Mouse (Mus musculus) liver, embryonic 14.5 days (tissue): ENCODE measurements around the gene Slc34a3. TPM values are rescaled to one million over a fixed set of nuclear protein-coding genes. Genes with fewer than 3 reads are reported as not detected.

ENCODE experiments used
- ATAC-seq: fragments of 200-750 bp; cut with Nextera tagmentation; 2 replicates; pipeline ENCODE4 v1.8.0; 2017; ENCODE audit warnings: moderate number of reproducible peaks, mild to moderate bottlenecking, moderate library complexity; ENCODE audit not compliant: insufficient read depth
- DNase-seq, 3 experiments: peaks; one replicate each; pipeline ENCODE4 v3.0.0-alpha.2; 2012 to 2013; ENCODE audit warnings: low read depth in 3 of 3, low spot score in 3 of 3
- H3K27ac ChIP-seq: fragments of 300-500 bp; sonication (generic); 2 replicates; pipeline ENCODE4 v1.5.1; 2014; ENCODE audit warnings: moderate library complexity, mild to moderate bottlenecking, control low read depth, inconsistent platforms
- H3K27me3 ChIP-seq: fragments of 300-500 bp; sonication (generic); 2 replicates; pipeline ENCODE4 v1.6.1; 2014; ENCODE audit warnings: mild to moderate bottlenecking, low read length, moderate library complexity; ENCODE audit not compliant: control insufficient read depth, insufficient read depth
- H3K36me3 ChIP-seq: fragments of 300-500 bp; sonication (generic); replicated peaks from 2 replicates; pipeline ENCODE4 v1.6.1; 2014; ENCODE audit warnings: low read depth; ENCODE audit not compliant: control insufficient read depth, insufficient read depth
- H3K4me1 ChIP-seq, 2 experiments: fragments of 200-500 bp in 1 of 2; fragments of 300-500 bp in 1 of 2; sonication (generic) in 1 of 2; replicated peaks; 2 replicates each; pipeline ENCODE4 v1.6.1; 2012 to 2014; ENCODE audit warnings: antibody characterized with exemption in 1 of 2, inconsistent platforms in 1 of 2, low read length in 1 of 2; ENCODE audit not compliant: control insufficient read depth in 2 of 2, insufficient read depth in 2 of 2
- H3K4me2 ChIP-seq: fragments of 300-500 bp; sonication (generic); 2 replicates; pipeline ENCODE4 v1.6.1; 2014; ENCODE audit warnings: low read depth, mild to moderate bottlenecking, control low read depth, moderate library complexity
- H3K4me3 ChIP-seq, 2 experiments: fragments of 200-500 bp in 1 of 2; fragments of 300-500 bp in 1 of 2; sonication (generic) in 1 of 2; 2 replicates each; pipeline ENCODE4 v1.5.1; 2012 to 2014; ENCODE audit warnings: low read depth in 2 of 2, low read length in 2 of 2, mild to moderate bottlenecking in 2 of 2, control low read depth in 1 of 2, inconsistent platforms in 1 of 2, moderate library complexity in 1 of 2; ENCODE audit not compliant: insufficient read depth in 1 of 2
- H3K9ac ChIP-seq: fragments of 300-500 bp; sonication (generic); replicated peaks from 2 replicates; pipeline ENCODE4 v1.6.1; 2014; ENCODE audit warnings: mild to moderate bottlenecking, control low read depth, moderate library complexity
- H3K9me3 ChIP-seq: fragments of 300-500 bp; sonication (generic); 2 replicates; pipeline ENCODE4 v1.6.1; 2016; ENCODE audit warnings: low read length, mixed read lengths; ENCODE audit not compliant: control insufficient read depth
- CTCF ChIP-seq: IDR thresholded peaks from 2 replicates; pipeline ENCODE4 v1.5.1; 2016; ENCODE audit warnings: antibody characterized with exemption, low read depth, control low read depth
- EP300 ChIP-seq: IDR thresholded peaks from 2 replicates; pipeline ENCODE4 v1.6.1; 2016; ENCODE audit warnings: antibody characterized with exemption, low read depth
- WGBS: fragments of 180-500 bp; shearing (Covaris S2); extraction: QIAGEN DNeasy Blood & Tissue Kit; methylation state at CpG from one replicate; pipeline ENCODE4 v1.1.7; 2014; ENCODE audit not compliant: insufficient replicate concordance; 5-methylcytosine and 5-hydroxymethylcytosine counted together
- polyA plus RNA-seq, 2 experiments: library from polyadenylated mRNA; depleted of rRNA in 1 of 2; stranded (reverse) in 1 of 2; unstranded in 1 of 2; fragments of >200 nt; fragmentation: Nextera tagmentation in 1 of 2; extraction: Ambion mirVana in 1 of 2; gene quantifications; 2 replicates each; pipeline versions ENCODE4 v1.2.1 to v1.2.3; 2012 to 2014

Gene Slc34a3
- polyA plus RNA-seq, 2 experiments, result 0.01 TPM; not detected in 1

DNA sequence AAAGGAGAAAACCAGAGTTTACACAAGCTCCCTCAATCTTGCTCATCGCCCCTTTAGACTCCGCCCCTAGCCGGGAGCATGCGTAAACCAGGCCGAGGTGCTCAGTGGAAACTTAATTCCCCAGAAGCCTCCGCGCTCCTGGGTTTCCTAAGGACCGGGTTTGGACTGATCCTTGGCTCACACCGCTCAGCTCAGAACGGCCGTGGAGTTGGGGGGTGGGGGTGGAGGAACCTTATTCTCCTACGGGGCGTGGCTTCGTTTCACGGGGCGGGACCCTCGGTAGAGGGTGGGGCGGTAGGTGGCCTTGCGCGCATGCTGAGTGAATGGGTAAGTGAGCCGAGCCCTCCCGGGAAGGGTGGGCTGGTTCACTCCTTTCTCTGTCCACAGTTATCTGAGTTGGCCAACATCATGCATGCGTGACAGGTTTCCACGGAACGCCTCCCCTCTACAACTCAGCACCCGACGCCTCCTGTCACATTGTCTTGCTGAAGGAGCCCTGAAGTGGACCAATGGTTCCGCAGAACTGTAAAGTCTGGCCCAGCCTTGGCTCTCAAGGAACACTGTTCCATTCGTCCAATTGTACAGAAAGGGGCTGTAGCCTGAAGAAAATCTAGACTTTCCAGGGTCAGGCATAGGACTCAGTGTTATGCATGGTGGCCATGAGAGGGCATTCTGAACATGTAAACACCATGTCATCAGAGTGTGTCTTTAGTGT lies 6.7 kb upstream of the Slc34a3 start:
- H3K36me3 ChIP-seq, result no peaks in the 10 kb centered on the region
- H3K4me1 ChIP-seq, result peaks cover 4 to 17% of the 10 kb centered on the region in 2 experiments
- H3K9me3 ChIP-seq, result no peaks in the 10 kb centered on the region
- TF ChIP-seq EP300, result no peak
- no peak for TF ChIP-seq CTCF
- H3K27me3 ChIP-seq, result peaks cover 22% of the 10 kb centered on the region
- no peak overlapping the region for H3K27ac ChIP-seq
- ATAC-seq (peak; percentile 76), DNase-seq (peak; percentile 45 to 52 (median 47))
- peak overlapping the region; percentile 75 for H3K4me2 ChIP-seq
- WGBS, result 2% methylated on average over 29 of the region's 29 CpGs
- peak overlapping the region; percentile 32 for H3K9ac ChIP-seq
- H3K4me3 ChIP-seq, result peak overlapping the region; percentile 49 to 57

DNA sequence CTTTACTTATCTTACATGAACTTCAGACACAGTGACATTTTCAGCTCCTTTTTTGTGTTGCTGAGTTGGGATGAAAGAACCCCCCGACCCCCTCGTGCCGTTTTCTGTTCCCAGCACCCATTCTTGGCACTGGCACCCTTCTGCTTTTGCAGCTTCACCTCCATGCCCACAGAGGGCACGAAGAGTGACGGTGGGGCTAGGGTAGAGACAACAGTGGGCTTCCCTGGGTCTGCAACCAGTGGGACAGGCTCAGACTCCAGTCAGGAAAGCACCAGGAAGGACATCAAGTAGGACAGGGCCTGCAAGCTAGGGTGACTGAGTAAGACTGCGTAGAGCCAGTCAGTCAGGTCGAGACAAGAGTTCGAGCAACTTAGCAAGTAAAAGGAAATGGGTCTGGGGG lies 6.1 kb upstream of the Slc34a3 start:
- no peaks in the 10 kb centered on the region for H3K9me3 ChIP-seq
- TF ChIP-seq CTCF (no peak), EP300 (no peak)
- no peaks in the 10 kb centered on the region for H3K36me3 ChIP-seq
- H3K9ac ChIP-seq, result no peak overlapping the region
- peaks cover 4 to 17% of the 10 kb centered on the region in 2 experiments for H3K4me1 ChIP-seq
- ATAC-seq (no peak), DNase-seq (no peak)
- H3K4me2 ChIP-seq, result peak overlapping the region; percentile 75
- H3K4me3 ChIP-seq, result peak overlapping the region; percentile 49 to 57
- no peak overlapping the region for H3K27ac ChIP-seq
- peaks cover 22% of the 10 kb centered on the region for H3K27me3 ChIP-seq
- WGBS, result 48% methylated on average over 8 of the region's 8 CpGs

- H3K27me3 ChIP-seq, result peaks cover 22% of the 10 kb centered on the region
- H3K27ac ChIP-seq, result no peak overlapping the region
- peaks cover 4 to 17% of the 10 kb centered on the region in 2 experiments for H3K4me1 ChIP-seq
- no peak overlapping the region for H3K9ac ChIP-seq
- TF ChIP-seq CTCF (no peak), EP300 (no peak)
- no peak overlapping the region for H3K4me2 ChIP-seq
- DNase-seq (no peak), ATAC-seq (no peak)
- no peak overlapping the region for H3K4me3 ChIP-seq
- no peaks in the 10 kb centered on the region for H3K9me3 ChIP-seq
- no peaks in the 10 kb centered on the region for H3K36me3 ChIP-seq
- 72% methylated on average over 3 of the region's 3 CpGs for WGBS
These were observed 5.6 kb upstream of the Slc34a3 start for GRCm38 (mm10) chr2:25239766-25240165.

DNA sequence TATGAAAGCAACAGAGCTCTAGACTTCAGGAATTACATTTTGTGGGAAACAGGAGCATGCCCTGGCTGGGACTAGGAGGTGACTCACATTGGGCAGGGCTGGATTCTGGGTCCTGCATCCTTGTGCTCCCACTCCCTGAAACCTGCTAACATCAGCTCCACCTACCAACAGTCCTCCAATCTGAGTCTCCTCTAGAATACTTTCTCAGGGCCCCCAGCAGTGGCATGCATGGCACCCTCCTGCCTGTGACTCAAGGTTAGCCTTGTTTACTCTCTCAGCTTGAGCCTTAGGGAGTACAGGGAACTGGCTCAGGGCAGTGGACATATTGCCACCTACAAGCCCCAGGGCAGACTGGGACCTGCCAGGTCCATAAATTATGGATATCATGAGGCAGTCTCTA lies 3.9 kb upstream of the Slc34a3 start:
- Histone ChIP-seq H3K9me3 (no peaks in the 10 kb centered on the region), H3K4me1 (peaks cover 4 to 17% of the 10 kb centered on the region in 2 experiments), H3K36me3 (no peaks in the 10 kb centered on the region), H3K9ac (no peak overlapping the region), H3K27me3 (peaks cover 22% of the 10 kb centered on the region), H3K27ac (no peak overlapping the region), H3K4me2 (no peak overlapping the region), H3K4me3 (no peak overlapping the region)
- DNase-seq (no peak), ATAC-seq (no peak)
- no peak for TF ChIP-seq EP300
- TF ChIP-seq CTCF, result no peak

- Histone ChIP-seq H3K4me3 (no peak overlapping the region), H3K9me3 (no peaks in the 10 kb centered on the region), H3K4me2 (no peak overlapping the region), H3K27me3 (peaks cover 16% of the 10 kb centered on the region), H3K4me1 (peaks cover 4 to 17% of the 10 kb centered on the region in 2 experiments), H3K36me3 (no peaks in the 10 kb centered on the region), H3K9ac (no peak overlapping the region), H3K27ac (no peak overlapping the region)
- 54% methylated on average over 4 of the region's 4 CpGs for WGBS
- no peak for DNase-seq
- no peak for ATAC-seq
- no peak for TF ChIP-seq CTCF
- TF ChIP-seq EP300, result no peak
These were observed 3.4 kb upstream of the Slc34a3 start for GRCm38 (mm10) chr2:25237522-25237921.
